19 mouse cellular contexts compared by ENCODE assay signal in the genomic region with DNA sequence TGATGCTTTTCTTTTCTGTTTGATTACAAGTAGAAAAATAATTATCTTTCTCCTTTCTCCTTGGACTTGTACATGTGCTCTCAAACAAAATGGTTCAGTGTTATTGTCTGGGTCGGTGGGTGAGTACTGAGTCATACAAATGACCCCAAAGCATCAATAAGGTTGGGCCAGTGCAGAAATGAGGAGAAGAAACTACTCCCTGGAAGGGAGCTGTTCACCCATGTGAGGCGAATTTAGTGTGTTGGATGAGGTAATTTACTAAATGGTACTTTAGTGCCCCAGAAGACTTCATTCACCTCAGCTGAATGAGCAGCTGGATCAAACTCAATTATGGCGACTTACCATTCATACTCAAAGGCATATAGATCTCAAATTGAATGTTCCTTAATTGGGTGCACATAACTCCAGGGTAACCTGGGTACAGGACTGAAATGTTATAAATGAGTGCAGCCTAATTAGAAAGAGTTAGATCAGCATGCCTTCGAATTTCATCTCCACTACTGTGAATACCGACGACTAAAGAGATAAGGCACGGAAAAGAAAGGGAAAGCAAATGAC.
DNase-seq lines count a peak whose midpoint lies in the region; ATAC-seq and TF ChIP-seq lines count a peak whose summit lies in the region.
"Had no signal": no experiment of that assay in that cellular context is flagged by ENCODE, and none has a peak within 500 bp of the region (broad histone marks: within the 10 kb centered on the region; RNA-seq: fewer than 3 reads in every experiment).

No protein-coding gene starts in this region.

- no peak overlapping the region for H3K4me2 ChIP-seq in forebrain, embryonic 16.5 days (ENCODE audit: low read length)
- no peak overlapping the region for H3K4me2 ChIP-seq in neural tube, embryonic 13.5 days
- no peak overlapping the region for H3K4me2 ChIP-seq in liver, embryonic 12.5 days
- H3K4me2 ChIP-seq: heart, embryonic 15.5 days had no signal

- peak; percentile 7 for DNase-seq in embryo, embryonic 11 days
- DNase-seq in embryo, embryonic 9.5 days (ENCODE audit: extremely low spot score) = no peak
- DNase-seq in brain, embryonic 14.5 days (ENCODE audit: low read depth) = peak; percentile 92
- DNase-seq in layer of hippocampus, adult 8-10 months (ENCODE audit: low spot score in 2 of 2) = no peak
- no peak for DNase-seq in B cell, adult 2 months
- DNase-seq: adrenal gland, postnatal 10 days; cerebellum, adult 18-20 months; gastrocnemius, postnatal 14 days; heart, adult 2 months; kidney, adult 18-20 months; kidney, postnatal 10 days; layer of hippocampus, adult 9-11 months; spleen, adult 18-20 months had no signal

- TF ChIP-seq POLR2A in brain, embryonic 14.5 days (IDR thresholded peaks at IDR 0.05; ENCODE audit: borderline replicate concordance, extremely low read depth, insufficient read depth, insufficient read length, poor library complexity, severe bottlenecking) = no peak

- 6% methylated on average over 7 of the region's 7 CpGs for WGBS in forebrain, embryonic 16.5 days
- WGBS in neural tube, embryonic 13.5 days = 46% methylated on average over 7 of the region's 7 CpGs
- 70% methylated on average over 7 of the region's 7 CpGs for WGBS in liver, embryonic 12.5 days (ENCODE audit: insufficient replicate concordance)

- peaks cover 2% of the 10 kb centered on the region; the same call in 1 of the 2 replicates for H3K4me1 ChIP-seq in forebrain, embryonic 16.5 days (replicated peaks; ENCODE audit: control insufficient read depth, insufficient read depth, low read length)
- H3K4me1 ChIP-seq in neural tube, embryonic 13.5 days (replicated peaks) = peaks cover 4% of the 10 kb centered on the region
- H3K4me1 ChIP-seq in liver, embryonic 12.5 days = no peaks in the 10 kb centered on the region
- H3K4me1 ChIP-seq: heart, embryonic 15.5 days had no signal

- no peak overlapping the region for H3K27ac ChIP-seq in forebrain, embryonic 16.5 days (ENCODE audit: low read length)
- no peak overlapping the region for H3K27ac ChIP-seq in neural tube, embryonic 13.5 days (replicated peaks)
- no peak overlapping the region for H3K27ac ChIP-seq in liver, embryonic 12.5 days
- H3K27ac ChIP-seq: heart, adult 2 months; heart, embryonic 15.5 days; liver, embryonic 14.5 days had no signal

- ATAC-seq in forebrain, embryonic 16.5 days = peak; percentile 93
- peak; percentile 87 for ATAC-seq in neural tube, embryonic 13.5 days (ENCODE audit: low read depth)
- ATAC-seq in liver, embryonic 12.5 days = no peak

- no peaks in the 10 kb centered on the region for H3K9me3 ChIP-seq in forebrain, embryonic 16.5 days (ENCODE audit: control insufficient read depth, low read length)
- no peaks in the 10 kb centered on the region for H3K9me3 ChIP-seq in neural tube, embryonic 13.5 days
- no peaks in the 10 kb centered on the region for H3K9me3 ChIP-seq in liver, embryonic 12.5 days (replicated peaks)
- H3K9me3 ChIP-seq: heart, embryonic 15.5 days had no signal

- TF ChIP-seq CTCF in brain, embryonic 14.5 days (IDR thresholded peaks at IDR 0.05; ENCODE audit: borderline replicate concordance, extremely low read depth, insufficient read depth, insufficient read length) = no peak

- H3K4me3 ChIP-seq in forebrain, embryonic 16.5 days (replicated peaks; ENCODE audit: low read length) = no peak overlapping the region
- H3K4me3 ChIP-seq in neural tube, embryonic 13.5 days = no peak overlapping the region
- no peak overlapping the region for H3K4me3 ChIP-seq in liver, embryonic 12.5 days
- H3K4me3 ChIP-seq: heart, adult 2 months; heart, embryonic 15.5 days had no signal

- no peaks in the 10 kb centered on the region for H3K27me3 ChIP-seq in forebrain, embryonic 16.5 days (replicated peaks; ENCODE audit: control insufficient read depth, insufficient read depth, low read length)
- no peaks in the 10 kb centered on the region for H3K27me3 ChIP-seq in neural tube, embryonic 13.5 days
- no peaks in the 10 kb centered on the region for H3K27me3 ChIP-seq in liver, embryonic 12.5 days (replicated peaks)
- H3K27me3 ChIP-seq: CH12.LX; heart, embryonic 15.5 days had no signal

- H3K36me3 ChIP-seq in forebrain, embryonic 16.5 days (ENCODE audit: control insufficient read depth, insufficient read depth) = no peaks in the 10 kb centered on the region
- no peaks in the 10 kb centered on the region for H3K36me3 ChIP-seq in neural tube, embryonic 13.5 days
- H3K36me3 ChIP-seq in liver, embryonic 12.5 days = no peaks in the 10 kb centered on the region
- H3K36me3 ChIP-seq: heart, embryonic 15.5 days had no signal

- H3K9ac ChIP-seq in forebrain, embryonic 16.5 days (replicated peaks; ENCODE audit: low read depth, low read length) = no peak overlapping the region
- H3K9ac ChIP-seq in neural tube, embryonic 13.5 days = no peak overlapping the region
- no peak overlapping the region for H3K9ac ChIP-seq in liver, embryonic 12.5 days
- H3K9ac ChIP-seq: heart, embryonic 15.5 days; liver, embryonic 14.5 days had no signal

Comparison
In these comparisons a context has a peak if more than half of its experiments do, and no peak if none do; other contexts are left out.
1. DNase-seq: peak in embryo, embryonic 11 days (single experiment) and brain, embryonic 14.5 days (single experiment); none in embryo, embryonic 9.5 days (single experiment), layer of hippocampus, adult 8-10 months (0 of 2) and B cell, adult 2 months (0 of 2).